Mouse (Mus musculus): ENCODE results near the gene Gm6526.
"Not testable (repeated sequence)": the region's sequence is repeated elsewhere in the genome, so short reads cannot be mapped to it uniquely, and the experiment has no call there.

Gene Gm6526

GRCm38 (mm10) chr14:43747566-43747965, at the start of gene Gm6526:
Gene Gm6526 (plus strand): TSS chr14:43747866.
- not testable (repeated sequence) for DNase-seq (ENCODE audit: low read depth, low spot score)

GRCm38 (mm10) chr14:43727385-43727784, 20.3 kb upstream of the Gm6526 start, which contains the start of gene Gm16506:
Gene Gm16506 (minus strand): TSS chr14:43727485.
- DNase-seq (ENCODE audit: low read depth, low spot score), result not testable (repeated sequence)

DNA sequence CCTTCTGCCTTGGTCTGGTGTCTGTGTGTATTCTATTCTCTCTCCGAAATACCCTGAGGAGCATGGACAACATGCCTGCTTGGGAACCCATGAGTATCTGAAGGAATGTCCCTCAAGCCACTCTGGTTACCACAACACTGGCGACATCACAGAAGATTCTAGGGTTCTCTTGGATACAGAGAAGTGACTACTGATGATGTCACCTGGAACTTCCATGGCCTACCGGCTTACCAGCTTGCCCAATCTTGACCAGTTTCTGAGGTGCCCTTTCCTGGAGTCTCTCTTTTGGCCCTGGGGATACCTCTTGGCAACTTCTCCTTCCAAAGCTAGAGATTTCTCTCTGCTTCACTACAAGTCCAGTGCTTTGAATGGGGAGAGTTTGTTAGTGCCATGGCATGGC, 37.0 kb downstream of the Gm6526 start, which contains the start of gene Gm8180:
Gene Gm8180 (minus strand): TSS at position 101 of the 400 bp plus-strand sequence.
- DNase-seq (ENCODE audit: low read depth, low spot score), result not testable (repeated sequence)

GRCm38 (mm10) chr14:43793811-43794210, 46.1 kb downstream of the Gm6526 start:
- not testable (repeated sequence) for DNase-seq (ENCODE audit: low read depth, low spot score)

DNA sequence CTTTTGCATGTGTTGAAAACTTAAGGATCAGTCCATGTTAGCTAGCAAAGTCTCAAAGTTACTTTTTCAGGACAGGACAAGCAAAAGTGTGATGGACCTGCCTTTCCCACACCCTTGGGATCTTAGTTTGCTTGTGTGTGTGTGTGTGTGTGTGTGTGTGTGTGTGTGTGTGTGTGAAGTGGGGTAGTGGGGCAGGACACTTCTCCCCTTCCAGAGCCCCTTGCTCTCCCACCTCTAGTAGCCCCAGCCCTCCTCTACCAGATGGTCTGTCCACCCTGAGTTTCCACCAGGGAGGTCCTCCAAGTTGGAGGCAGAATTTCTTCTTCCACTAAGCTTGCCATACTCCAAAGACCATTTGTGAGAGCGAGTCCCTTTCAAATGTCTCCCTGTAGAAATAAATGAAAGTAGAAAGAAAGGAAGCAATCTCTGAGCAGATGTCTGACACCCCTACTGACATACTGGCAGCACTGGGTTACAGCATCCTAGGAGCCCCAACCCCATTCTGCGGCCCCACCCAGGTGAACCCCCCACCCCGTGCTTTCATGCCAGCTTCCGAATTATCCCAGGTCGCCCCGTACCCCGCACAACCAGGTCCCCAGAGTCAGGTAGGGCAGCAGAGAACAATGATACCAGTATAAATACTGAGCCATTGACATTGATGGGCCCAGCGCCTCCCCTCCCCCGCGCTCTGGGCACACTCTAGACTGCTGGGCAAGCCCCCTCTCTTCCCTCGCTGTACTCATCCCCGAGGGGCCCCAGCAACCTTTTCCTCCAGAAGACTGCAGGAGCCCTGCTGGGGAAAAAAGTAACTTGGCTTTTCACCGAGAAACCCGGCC, 48.6 kb downstream of the Gm6526 start:
- DNase-seq (ENCODE audit: low read depth, low spot score), result no peak

- peak; percentile 5 for DNase-seq (ENCODE audit: low read depth, low spot score)
These were observed 49.3 kb downstream of the Gm6526 start for GRCm38 (mm10) chr14:43796905-43797470.

- not testable (repeated sequence) for DNase-seq (ENCODE audit: low read depth, low spot score)
These were observed 56.8 kb downstream of the Gm6526 start for GRCm38 (mm10) chr14:43804435-43804834.

Measured in brain, adult 2 months (tissue).